Mouse (Mus musculus): ENCODE measurements around the gene Cdkl2. TPM values are rescaled to one million over a fixed set of nuclear protein-coding genes. Genes with fewer than 3 reads are reported as not detected.

Cdkl2 gene
- total RNA-seq (2023), result 1.0 TPM

DNA sequence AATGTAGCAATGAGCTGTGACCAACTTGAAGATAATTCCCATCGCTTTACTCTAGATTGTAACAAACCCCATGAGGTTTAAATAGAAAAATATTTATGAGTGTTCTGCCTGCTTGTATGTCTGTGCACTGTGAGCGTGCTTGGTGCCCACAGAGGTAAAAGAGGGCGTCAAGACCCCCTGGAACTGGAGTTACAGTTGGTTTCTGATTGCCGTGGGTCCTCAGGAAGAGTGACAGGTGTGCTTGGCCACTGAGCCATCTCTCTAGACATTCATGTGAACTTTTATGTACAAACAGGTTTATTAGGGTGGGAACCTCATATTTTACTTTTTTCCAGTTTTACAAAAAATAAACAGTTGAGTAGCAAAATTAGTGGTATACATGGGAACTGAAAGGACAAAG, at the start of gene Cdkl2:
Cdkl2 (minus strand) TSS at position 101 of the 400 bp plus-strand sequence.

DNA sequence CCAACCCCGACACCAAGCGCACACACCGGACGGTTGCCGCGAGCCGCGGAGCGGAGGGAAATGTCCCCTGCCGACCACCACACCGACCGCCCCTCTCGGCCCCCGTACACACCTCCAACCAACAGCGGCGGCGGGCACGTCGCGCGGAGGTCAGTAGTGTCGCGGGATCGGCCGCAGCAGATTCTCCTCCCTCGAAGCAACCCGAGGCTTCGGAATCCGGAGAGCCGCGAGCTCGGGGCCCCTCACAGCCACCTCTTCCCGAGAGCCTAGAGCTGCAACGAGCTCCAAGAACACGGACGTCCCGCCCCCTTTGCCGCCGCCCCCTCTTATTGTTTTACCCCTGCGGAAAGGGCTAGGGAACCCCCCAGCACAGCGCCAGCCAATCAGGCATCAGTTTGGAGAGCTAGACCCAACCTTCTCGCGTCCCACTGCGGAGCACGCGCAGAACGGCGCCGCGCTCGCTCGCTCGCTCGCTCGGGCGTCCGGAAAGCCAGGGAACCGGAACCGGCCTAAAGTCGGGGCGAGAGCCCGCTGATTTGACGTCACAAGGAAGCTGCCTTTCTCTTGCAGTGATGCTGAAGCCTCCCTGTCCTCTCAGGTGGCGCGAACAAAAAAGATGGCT, 39.8 kb upstream of the Cdkl2 start, which contains the start of gene G3bp2:
G3bp2 (minus strand) TSS at position 303 of the 622 bp plus-strand sequence.

DNA sequence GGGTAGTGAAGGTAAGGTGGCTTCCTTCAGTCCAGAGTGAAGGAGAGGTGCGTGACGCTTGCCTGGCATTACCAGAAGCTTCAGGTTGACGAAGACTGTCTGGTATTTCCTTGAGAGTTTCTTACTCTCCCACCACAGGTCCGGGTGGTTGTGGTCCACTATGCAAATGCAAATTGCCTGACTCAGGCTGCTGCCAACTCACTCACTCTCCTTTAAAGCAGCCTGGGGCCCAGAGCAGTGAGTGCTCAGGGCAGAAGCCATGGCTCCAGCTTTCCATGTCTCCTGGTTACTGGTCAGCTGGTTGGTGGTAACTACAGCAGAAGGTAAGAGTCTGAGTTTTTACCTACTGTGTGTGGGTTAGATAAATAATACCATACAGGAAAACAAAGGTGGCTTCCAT, 56.4 kb downstream of the Cdkl2 start, which contains the start of gene Odaph:
Odaph (plus strand) TSS at position 240 of the 400 bp plus-strand sequence.

DNA sequence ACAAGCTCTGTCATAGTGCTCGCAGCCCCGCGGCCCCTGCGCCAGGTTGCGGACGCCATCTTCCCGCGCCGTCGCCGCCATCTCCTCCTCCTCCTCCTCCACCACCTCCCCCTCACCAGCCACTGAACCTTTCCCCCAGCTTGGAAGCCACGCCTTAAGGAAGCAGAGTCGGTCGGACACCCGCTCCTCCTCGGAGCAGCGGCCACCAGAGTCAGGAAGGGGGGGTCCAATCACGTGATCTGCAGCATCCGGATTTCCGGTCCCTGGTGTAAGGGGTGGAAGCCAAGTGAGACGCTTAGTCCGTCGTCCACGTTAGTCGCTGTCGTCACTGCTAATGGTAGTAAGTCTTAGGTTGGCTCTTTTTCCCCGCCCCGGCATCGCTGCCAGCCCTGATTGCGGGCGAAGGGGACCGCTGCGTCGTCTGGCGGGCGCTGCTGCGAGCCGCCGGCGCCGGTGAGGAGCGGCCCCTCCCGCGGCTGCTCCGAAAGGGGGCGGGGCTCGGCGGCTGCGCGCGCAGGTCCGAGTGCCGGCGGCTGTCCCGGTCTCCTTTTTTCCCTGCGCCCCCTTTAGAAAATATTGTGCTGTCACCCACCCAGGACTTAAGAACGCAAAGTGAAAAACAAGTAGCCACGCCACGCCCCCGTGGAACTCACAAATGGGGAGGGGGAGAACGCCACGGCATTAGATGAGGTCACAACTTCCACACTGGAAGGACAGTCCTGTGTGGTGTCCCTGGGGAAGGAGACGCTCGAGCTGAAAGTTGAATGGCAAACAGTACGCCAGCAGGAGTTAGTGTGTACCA, 80.8 kb downstream of the Cdkl2 start, which contains the start of gene Rchy1:
Rchy1 (minus strand) TSS at position 430 of the 802 bp plus-strand sequence.

Other genes with a start within 250 kb of the Cdkl2 start
- 76.5 TPM for gene Rchy1, start 80.8 kb downstream of the Cdkl2 start, total RNA-seq (2023)
- not detected for gene Odaph, start 56.4 kb downstream of the Cdkl2 start, total RNA-seq (2023)
- 106 TPM for gene G3bp2, start 39.8 kb upstream of the Cdkl2 start, total RNA-seq (2023)
- gene Uso1, start 94.1 kb upstream of the Cdkl2 start, total RNA-seq (2023), result 58.7 TPM
- not detected for gene U90926, start 171.5 kb upstream of the Cdkl2 start, total RNA-seq (2023)
- not detected for gene Ppef2, start 212.4 kb upstream of the Cdkl2 start, total RNA-seq (2023)
- 7.2 TPM for gene Naaa, start 234.3 kb upstream of the Cdkl2 start, total RNA-seq (2023)

Measured in CD8-positive naive resting alpha-beta T cell, adult 57 days (primary cell).